Mouse (Mus musculus) A20 (cell line): ENCODE measurements at regions not wholly inside any gene's neighbourhood (a gene's known extent, or its start where the extent isn't known, plus 50 kb on each side); places are given as distances from the start of the nearest gene placed in this dataset.

ENCODE experiments used
- DNase-seq: peaks from one replicate; pipeline ENCODE4 v3.0.0-alpha.2; 2011; ENCODE audit warnings: low read depth, low spot score

DNA sequence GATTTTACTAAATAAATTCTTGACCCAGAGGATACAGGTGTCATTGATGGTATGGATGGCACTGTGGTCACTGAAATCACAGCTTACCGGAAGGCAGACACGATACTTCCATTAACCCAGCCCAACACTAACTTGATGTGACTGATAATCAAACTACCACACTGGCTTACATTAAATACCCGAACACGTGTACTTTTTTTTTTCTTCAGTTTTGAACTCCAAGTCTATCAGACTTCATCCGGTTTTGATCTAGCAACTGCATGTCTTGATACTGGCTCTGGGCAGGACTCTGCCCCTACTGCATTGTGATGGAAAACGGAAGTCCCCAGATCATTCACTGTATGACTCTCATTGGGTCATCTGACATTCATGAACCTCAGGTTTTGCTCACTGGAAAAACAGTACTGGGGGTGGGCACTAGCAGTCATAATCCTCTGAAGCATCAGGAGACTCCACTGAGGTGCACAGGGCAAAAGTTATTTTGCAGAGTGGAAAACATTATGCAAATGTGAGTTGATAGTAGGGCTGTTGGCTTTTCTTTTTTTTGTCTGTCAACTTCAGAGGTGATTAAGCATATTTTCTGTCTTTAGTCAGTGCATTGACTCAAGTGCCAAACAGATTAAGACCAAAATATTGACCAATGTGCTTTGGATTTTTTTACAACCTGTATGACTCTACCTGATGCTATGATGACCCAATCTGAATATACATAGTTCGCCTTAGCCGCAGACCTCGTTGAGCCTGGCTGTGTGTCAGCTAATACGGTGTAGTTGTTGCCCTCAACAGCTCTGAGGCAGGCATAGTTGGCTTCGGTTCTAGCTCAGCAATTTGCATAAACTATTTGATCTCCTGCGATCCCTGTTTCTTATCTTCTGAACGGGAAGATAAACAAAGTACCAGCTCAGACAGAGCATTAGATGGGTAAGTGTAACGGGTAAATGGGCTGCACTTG lies 174.1 kb upstream of the Cited2 start:
- DNase-seq: no peak

DNA sequence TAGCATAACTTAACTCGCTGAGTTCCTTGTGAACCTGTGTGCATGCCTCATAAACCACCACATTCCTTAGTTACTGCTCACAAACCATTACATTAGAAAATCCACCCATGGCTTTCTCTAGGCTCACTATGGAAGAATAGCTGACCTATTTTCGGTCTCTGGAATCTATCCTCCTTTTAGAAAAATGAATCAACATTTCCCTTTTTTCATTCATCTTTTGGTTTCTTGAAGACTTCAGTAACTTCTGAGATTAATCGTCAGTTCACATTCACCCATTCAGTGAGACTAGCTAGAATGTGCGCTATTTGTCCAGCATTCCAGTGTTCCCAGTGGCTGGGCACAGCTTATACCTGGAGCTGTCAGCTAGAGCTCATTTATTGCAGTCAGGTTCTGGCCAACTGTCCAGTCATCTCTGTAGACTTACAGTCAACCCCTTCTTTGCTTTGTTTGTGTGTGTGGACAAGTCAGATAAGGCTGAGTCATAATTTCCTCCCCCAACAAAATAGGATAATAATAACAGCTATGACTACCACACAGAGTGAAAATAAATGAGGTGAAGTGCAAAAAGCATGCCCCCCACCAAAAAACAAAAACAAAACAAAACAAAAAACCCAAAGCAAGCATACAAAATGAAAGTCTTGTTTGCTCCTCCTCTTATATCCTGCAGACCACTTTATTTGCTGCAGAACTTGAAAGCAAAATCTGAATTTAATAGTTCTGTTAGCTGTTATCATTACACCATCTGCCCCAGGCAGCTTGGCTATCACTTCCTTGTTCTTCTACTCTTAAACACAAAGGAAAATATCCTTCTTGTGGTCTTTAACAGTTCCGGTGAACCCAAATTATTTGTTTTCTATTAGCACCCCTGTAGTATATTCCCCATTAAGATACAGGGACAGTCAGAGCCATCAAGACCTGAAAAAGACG lies 173.0 kb upstream of the Cited2 start:
- DNase-seq: no peak

DNA sequence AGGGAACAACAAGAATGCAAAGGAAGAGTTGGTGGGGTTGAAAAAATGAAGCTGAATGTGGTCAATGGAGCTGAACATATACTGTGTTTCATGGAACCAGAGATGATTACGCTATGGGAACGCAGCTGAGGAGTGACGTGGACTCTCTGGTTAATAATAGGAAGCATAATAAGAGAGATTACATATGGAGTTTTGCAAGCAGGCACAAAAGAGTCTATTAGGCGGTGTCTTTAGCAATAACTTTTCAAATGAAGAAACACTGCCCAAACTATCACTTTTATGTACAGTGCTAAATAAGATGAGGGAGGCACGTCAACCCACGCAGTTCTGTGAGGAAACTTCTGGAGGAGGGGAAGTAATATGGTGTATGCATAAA lies 172.4 kb upstream of the Cited2 start:
- no peak for DNase-seq

DNA sequence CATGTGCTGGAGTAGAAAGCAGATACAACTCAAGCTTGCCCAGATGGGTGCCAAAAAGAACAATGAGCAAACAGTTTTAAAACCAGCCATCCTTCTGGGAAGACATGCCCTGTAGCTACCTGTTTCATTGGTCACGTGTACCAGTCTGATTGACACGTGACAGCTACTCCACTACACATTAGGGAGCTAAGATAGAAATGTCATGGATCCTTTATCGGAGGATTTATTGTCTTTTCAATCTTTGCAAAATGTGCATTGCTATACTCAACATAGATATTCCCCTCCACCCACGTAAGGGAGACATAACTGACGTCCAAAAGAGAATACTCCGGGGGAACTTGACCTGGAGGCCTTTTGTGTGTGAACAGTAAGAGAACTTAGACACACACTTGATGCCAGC lies 171.1 kb upstream of the Cited2 start:
- DNase-seq: no peak

GRCm38 (mm10) chr10:17552277-17552676 lies 170.7 kb upstream of the Cited2 start:
- DNase-seq: no peak

DNA sequence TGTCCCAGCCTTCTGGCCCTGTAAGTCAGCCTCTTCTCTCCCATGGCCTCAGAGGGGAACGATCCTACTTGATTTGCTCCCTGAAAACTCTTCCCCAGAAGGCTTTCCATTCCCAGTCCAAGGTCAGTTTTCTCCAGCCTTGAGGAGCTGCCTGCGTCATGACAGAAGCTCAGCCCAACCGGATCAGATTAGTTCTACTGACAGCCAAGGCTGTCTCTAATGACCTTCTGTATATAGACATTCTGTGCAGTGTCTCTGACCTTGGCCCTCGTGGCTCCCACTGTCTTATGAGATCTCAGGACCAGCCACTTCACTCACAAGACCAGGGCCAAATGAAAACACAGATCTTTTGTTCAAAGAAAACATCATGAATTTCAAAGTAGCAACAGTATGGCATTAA lies 166.6 kb upstream of the Cited2 start:
- DNase-seq: no peak

GRCm38 (mm10) chr10:17559370-17559955 lies 163.6 kb upstream of the Cited2 start:
- DNase-seq: no peak

GRCm38 (mm10) chr10:17559980-17560379 lies 163.0 kb upstream of the Cited2 start:
- DNase-seq: peak; percentile 30

- no peak for DNase-seq
Observed at GRCm38 (mm10) chr10:17561466-17561865, 161.6 kb upstream of the Cited2 start.

DNA sequence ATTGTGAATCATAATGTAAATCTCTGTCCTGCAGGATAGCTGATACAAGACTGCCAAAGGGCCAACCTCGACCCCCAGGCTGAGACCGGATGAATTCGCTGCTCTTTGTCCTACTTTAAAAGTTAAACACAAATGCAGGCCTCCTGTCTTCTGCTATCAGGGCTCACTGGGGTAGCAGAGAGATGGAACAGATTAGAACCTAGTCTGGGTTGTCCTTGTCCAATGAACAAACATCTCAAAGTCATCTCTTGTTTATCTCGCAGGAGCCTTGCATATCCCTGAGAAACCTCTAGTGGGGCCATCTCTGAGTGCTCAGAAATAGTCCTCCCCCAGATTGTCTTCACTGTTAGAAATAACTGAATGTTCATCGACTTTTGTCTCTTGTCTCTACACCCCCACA lies 161.0 kb upstream of the Cited2 start:
- no peak for DNase-seq

DNA sequence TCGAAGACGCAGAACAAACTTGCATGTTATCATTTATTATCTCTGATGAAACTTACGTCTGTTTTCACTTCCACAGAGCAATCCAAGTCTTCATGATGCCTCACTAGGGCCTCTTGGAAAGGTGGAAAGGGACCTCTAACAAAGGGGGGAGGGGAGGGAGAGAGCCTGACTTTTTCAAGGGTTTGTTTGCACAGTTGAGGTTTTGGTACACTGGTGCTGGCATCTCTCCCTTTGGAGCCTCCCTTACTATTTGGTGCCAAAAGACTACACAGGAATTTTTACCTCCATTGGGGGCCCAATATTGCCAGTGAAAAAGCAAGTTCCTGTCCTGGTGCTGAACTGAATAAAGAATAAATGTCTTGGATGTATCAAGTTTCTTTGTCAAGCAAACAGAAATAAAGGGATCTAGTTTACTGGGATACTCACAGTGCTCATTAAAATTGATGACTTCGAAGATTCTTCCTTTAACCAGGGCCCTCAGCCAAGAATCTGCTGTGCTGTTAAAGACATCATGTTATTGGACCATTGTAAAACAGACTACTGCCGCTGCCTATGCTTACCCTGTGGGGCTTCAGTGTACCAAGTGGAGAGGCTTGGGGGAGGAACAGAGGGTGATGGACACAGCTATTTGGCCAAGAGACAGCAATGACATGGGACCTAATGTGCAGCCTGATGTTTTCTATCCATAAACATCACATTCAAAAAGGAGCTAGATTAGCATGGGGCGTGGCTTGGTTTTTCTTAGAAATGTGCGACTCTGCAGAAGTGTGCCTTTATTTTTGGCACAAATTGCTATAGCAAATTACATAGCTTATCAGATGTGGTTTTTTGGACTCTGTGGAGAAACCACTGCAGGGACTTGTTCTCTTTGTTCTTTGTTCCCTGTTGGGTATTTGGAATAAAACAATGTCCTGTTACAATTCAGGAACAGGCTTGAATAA lies 160.3 kb upstream of the Cited2 start:
- DNase-seq: no peak

DNA sequence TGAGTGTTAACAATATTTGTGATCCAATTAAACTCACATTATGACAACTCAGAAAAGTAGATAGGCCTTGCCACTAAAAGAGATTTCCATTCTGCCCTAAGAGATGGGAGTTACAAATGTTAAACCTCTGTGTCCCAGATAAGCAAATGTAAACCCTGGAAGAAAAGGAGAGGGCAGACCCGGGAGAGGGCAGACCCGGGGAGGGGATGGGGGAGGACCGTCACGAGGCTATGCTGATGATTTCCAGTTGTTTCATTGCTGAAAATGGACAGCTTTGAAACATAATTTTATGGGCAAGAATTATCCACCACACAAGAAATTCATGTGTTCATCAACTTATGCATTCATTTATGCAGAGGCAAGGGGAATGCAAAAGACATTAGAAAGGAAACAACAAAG lies 159.7 kb upstream of the Cited2 start:
- no peak for DNase-seq

DNA sequence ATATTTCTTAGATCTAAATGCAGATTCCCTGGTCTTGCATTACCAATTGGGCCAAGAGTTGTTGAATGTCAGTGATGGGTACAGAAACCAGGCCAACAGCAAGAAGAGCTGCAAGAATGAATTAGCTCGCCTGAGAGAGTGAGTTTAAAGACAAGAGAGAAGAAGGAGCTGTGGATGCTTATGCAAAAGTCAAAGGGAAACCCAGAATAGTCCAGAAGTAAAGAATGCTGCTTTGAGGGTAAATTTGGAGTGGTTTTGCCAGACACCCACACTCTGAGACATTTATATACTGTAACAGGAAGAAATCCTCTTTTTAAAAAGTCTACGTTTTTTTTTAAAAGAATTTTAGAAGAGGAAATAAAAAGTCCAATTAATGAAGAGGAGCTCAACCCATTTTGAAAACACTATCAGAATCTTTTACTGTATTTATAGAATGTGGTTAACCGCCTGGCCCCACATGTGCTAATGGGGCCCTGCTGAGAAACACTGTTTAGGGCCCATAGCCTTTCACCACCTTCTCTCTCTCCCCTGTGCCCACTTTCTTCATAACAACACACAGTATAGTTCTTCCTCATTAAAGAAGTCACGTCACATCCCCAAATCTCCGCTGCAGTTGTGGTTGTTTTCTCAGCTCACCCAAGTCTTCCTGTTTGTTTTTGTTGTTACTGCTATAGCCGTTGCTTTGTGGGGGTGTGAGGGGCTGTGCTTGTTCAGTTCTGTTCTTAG lies 158.0 kb upstream of the Cited2 start:
- DNase-seq: peak; percentile 39

DNA sequence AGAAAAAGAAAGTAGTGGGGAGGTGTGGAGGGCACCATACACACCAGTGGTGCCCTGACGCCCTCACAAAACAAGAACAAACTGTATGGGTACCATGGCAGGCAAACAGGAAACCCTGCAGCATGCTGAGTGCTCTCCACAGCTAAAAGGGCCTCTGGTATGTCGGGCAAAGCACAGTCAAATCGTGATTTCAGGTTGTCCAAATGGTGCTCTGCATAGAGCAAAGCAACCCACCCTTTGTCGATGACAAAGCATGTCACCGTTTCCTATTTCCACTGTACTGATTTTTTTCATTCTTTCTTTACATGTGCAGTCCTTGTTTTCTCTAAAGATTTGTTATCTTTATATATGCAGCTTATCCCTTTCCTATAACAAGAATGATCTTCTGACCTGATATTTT lies 156.0 kb upstream of the Cited2 start:
- no peak for DNase-seq

GRCm38 (mm10) chr10:17567631-17568030 lies 155.4 kb upstream of the Cited2 start:
- no peak for DNase-seq

GRCm38 (mm10) chr10:17569577-17570113 lies 153.4 kb upstream of the Cited2 start:
- no peak for DNase-seq

- DNase-seq: no peak
Observed at GRCm38 (mm10) chr10:17574894-17575293, 148.1 kb upstream of the Cited2 start.

DNA sequence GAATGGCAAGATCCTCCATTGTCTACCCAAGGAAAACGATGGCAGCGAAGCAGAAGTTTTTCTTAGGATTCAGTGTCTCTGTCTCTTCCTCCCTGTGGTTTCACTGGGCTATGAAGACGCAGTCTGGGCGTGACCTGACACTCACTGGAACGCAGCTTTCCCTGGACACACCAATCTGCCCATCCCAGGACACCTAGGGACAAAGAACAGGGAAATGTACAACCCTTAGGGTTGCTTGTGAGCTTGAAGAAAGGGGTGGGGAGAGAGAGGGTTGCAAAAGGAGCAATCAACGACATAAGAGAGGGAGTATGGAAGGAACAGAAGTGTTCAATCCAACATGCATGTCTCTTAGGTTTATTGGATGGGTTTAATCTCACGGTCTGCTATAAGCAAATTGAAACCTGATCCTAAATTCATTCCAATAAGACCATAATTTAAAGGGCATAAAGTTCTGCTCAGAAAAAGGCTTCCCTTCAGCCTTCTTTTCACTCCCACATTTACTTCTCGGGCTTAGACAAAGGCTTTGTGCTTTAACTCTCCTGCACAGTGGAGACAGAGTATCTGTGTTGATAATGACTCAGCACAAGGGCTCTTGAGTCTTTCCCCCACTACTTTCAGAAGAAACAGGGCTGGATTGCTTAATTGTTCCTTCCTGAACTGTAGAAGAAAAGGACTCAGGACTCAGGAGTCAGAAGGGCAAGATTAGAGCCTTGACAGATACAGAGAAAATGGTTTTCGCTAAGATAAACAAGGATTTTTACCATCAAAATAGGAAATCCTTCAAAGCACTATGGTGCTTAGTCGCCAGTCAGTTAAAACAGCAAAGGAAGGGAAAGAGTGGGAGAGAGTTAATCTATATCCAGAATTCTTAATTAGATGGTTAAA lies 147.3 kb upstream of the Cited2 start:
- DNase-seq: no peak

- no peak for DNase-seq
Observed at GRCm38 (mm10) chr10:17576333-17576750, 146.7 kb upstream of the Cited2 start.
